Mouse (Mus musculus): ENCODE results near the gene Gm13023.
"Not testable (repeated sequence)": the region's sequence is repeated elsewhere in the genome, so short reads cannot be mapped to it uniquely, and the experiment has no call there.

Gm13023 gene

DNA sequence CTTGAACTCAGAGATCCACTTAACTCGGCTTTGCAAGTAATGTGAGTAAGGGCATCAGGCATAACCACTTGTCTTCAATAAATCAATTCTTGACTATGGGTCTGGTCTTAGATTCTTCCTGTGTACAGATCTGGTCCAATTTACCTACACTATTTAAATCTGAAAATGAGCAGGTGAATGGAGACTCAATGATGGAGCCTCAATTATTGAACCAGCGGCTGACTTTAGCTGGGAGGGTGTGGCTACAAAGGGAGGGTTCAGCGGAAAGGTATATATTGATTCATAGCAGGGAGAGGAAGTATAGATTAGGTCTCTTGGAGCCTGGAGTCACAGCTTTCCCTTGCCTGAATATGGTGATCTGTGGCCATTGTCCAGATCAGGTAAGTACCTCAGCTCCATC lies at the start of gene Gm13023:
Gm13023 (plus strand) TSS at position 301 of the 400 bp plus-strand sequence.
- in situ Hi-C loops (cut with MboI, MseI): not testable (repeated sequence)

DNA sequence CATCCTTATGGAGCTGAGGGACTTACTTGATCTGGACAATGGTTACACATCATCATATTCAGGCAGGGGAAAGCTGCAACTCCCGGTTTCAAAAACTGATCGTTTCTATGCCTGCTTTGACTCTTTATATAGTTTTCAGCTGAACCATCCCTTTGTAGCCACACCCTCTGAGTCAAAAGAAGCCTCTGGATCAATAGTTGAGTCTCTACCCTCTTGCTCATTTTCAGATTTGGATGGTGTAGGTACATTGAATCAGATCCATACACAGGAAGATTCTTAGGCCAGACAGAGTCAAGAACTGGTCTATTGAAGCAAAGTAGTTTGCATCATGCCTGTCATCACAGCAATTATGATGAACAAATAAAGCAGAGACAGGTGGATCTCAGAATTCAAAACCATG lies 26.8 kb downstream of the Gm13023 start, which contains the start of gene Gm13084:
Gm13084 (minus strand) TSS at position 101 of the 400 bp plus-strand sequence.
- in situ Hi-C loops (cut with MboI, MseI): no loop called here

Data from regulatory T cell (primary cell).